Mouse (Mus musculus) C2C12 (cell line): ENCODE measurements around the gene Amh.

Experiments used
- CTCF ChIP-seq: IDR thresholded peaks from one replicate; pipeline ENCODE4 v1.5.1; 2011; ENCODE audit not compliant: control insufficient read depth, insufficient read depth, insufficient read length
- MYOD1 ChIP-seq: IDR thresholded peaks from one replicate; pipeline ENCODE4 v1.6.1; 2011; ENCODE audit warnings: low read depth; ENCODE audit not compliant: control insufficient read depth, insufficient read length
- MYOG ChIP-seq: IDR thresholded peaks from one replicate; pipeline ENCODE4 v1.6.1; 2011; ENCODE audit not compliant: control insufficient read depth, insufficient read length; ENCODE audit errors: extremely low read depth
- USF1 ChIP-seq: IDR thresholded peaks from one replicate; pipeline ENCODE4 v1.6.1; 2011; ENCODE audit warnings: low read depth, mild to moderate bottlenecking, control low read depth, moderate library complexity

DNA sequence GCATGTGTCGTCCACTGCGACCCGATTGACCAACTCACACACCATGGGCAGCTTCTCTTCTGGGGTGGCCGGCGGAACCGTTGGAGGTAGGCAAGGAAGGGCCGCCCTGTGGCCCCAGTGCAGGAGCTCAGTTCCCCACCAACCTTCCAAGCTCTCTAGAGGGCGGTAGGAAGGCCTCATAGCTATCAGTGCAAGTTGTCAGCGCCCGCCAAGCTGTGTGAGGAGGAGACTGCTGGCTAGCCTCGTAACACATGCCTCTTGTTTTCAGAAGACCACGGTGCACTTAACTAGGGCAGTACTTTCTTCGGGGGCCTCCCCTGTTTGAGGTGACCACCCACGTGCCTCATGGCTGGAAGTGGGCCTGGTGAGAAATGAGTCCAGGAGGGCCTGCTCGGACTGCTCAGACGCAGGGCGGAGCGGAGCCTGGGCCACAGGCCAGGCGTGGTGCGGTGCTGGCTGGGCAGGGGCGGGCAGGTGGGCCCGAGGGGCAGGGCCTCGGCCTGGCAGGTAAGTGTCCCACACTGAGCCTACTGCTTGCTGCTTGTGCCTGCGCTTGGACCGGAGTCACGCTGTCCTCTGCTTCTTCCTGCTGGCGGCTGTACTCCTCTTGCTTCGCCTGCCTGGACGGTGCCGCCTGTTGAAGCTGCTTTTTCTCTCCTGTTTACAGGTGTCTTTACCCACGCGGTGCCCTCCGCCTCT, 13.4 kb upstream of the Amh start:
- TF ChIP-seq CTCF = no peak
- no peak for TF ChIP-seq USF1
- no peak for TF ChIP-seq MYOG
- TF ChIP-seq MYOD1 = no peak
